Mouse (Mus musculus): ENCODE results near the gene Prima1. TPM values are rescaled to one million over a fixed set of nuclear protein-coding genes. Genes with fewer than 3 reads are reported as not detected.

Gene Prima1
- total RNA-seq, 2 experiments from 2014 or later, result 0.80 to 1.2 TPM

GRCm38 (mm10) chr12:103157129-103157910, 84.6 kb downstream of the Prima1 start:
- DNase-seq (ENCODE audit: low spot score in 2 of 2), result no peak

- no peak for DNase-seq (ENCODE audit: low spot score in 2 of 2)
Observed at GRCm38 (mm10) chr12:103155406-103155805, 86.5 kb downstream of the Prima1 start.

GRCm38 (mm10) chr12:103154927-103155326, 87.0 kb downstream of the Prima1 start:
- DNase-seq (ENCODE audit: low spot score in 2 of 2), result no peak

- no peak for DNase-seq (ENCODE audit: low spot score in 2 of 2)
Observed at GRCm38 (mm10) chr12:103150247-103150646, 91.7 kb downstream of the Prima1 start.

Other genes starting within 250 kb of the Prima1 start
- gene Fam181a, start 68.8 kb upstream of the Prima1 start, total RNA-seq (2021), result not detected
- 1 to 10 TPM in 1 of 2 experiments, under 1 TPM in 1; 0.66 to 1.4 TPM for gene Asb2, start 113.9 kb upstream of the Prima1 start, total RNA-seq (2021)
- gene Otub2, start 146.5 kb upstream of the Prima1 start, total RNA-seq (2021), result 1 to 10 TPM; 2.5 to 3.3 TPM
- gene 9330161L09Rik, start 165.7 kb upstream of the Prima1 start, total RNA-seq (2021), result 1 to 10 TPM; 1.7 to 2.1 TPM
- 100 to 1,000 TPM; 127 to 134 TPM for gene Ddx24, start 183.7 kb upstream of the Prima1 start, total RNA-seq (2021)
- 1,000 to 10,000 TPM; 1,097 to 1,809 TPM for gene Ifi27, start 192.1 kb upstream of the Prima1 start, total RNA-seq (2021)
- gene Ifi27l2a, start 201.5 kb upstream of the Prima1 start, total RNA-seq (2021), result 1,000 to 10,000 TPM in 1 of 2 experiments, 100 to 1,000 TPM in 1; 365 to 1,033 TPM
- gene Ifi27l2b, start 215.1 kb upstream of the Prima1 start, total RNA-seq (2021), result not detected